Mouse (Mus musculus) brain, embryonic 14.5 days (tissue): ENCODE measurements around the gene E2f7.
"Not testable (repeated sequence)": the region's sequence is repeated elsewhere in the genome, so short reads cannot be mapped to it uniquely, and the experiment has no call there.

Experiments
- CTCF ChIP-seq: fragments of 200-500 bp; IDR thresholded peaks from 2 replicates; pipeline ENCODE4 v1.5.1; 2012; ENCODE audit warnings: inconsistent platforms, mild to moderate bottlenecking, moderate library complexity, borderline replicate concordance; ENCODE audit not compliant: insufficient read depth, insufficient read length; ENCODE audit errors: extremely low read depth
- POLR2A ChIP-seq: fragments of 200-500 bp; IDR thresholded peaks from 2 replicates; pipeline ENCODE4 v1.6.1; 2012; ENCODE audit warnings: mild to moderate bottlenecking, inconsistent platforms, borderline replicate concordance; ENCODE audit not compliant: poor library complexity, insufficient read depth, insufficient read length, severe bottlenecking; ENCODE audit errors: extremely low read depth

DNA sequence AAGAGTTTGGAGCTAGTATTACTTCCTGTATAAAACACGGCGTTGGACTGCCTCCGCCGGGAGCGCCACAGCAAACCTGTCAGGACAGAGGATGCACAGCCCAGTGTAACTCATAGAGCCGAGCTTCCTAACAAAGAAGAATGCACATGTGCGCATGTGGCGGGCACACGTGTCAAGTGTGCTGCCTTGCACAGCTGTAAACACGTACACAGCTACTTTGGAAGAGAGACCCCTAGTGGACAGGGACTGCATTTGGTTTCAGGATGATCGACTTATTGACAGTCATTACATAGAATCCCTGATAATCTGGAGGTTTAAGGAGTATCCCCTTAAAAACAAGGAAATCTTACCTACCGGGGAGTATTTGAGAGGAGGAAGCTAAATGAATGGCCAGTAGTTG is 15.3 kb downstream of the E2f7 start:
- TF ChIP-seq CTCF, result peak; percentile 64; the same call in 1 of the 2 replicates
- TF ChIP-seq POLR2A, result not testable (repeated sequence)
